Mouse (Mus musculus) liver, adult (tissue): ENCODE data around the gene Eef1b2.

Experiments
- GATA4 ChIP-seq: IDR thresholded peaks from 2 replicates; pipeline ENCODE4 v1.6.1; 2014; ENCODE audit warnings: mild to moderate bottlenecking, low read length; ENCODE audit not compliant: insufficient replicate concordance

Gene Eef1b2

GRCm38 (mm10) chr1:63182636-63183270 lies 6.1 kb downstream of the Eef1b2 start:
- TF ChIP-seq GATA4: no peak

- TF ChIP-seq GATA4: no peak
Observed at GRCm38 (mm10) chr1:63188536-63188935, 11.9 kb downstream of the Eef1b2 start.

GRCm38 (mm10) chr1:63190851-63191250 lies 14.2 kb downstream of the Eef1b2 start:
- no peak for TF ChIP-seq GATA4

- no peak for TF ChIP-seq GATA4
Observed at GRCm38 (mm10) chr1:63192306-63193065, 15.9 kb downstream of the Eef1b2 start.

- TF ChIP-seq GATA4: no peak
Observed at GRCm38 (mm10) chr1:63195848-63196512, 19.4 kb downstream of the Eef1b2 start.

DNA sequence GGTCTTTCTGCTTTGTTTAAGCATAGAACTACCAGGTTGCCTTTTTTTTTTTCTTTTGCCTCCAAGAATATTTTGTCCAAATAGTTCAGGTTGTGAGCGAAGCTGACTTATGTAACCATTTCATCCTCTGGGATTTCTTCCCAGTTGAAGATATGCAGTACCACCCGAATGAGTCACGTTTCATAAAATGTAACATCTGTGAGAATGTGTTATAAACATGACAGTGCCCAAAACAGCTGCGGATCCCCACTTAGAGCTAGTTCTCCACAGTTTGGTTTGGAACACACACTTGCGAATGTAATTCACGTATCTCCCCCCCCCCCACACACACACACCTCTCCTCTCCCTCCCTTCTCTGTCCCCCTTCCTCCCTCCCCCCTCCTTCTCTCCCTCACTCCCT lies 22.8 kb downstream of the Eef1b2 start:
- TF ChIP-seq GATA4: no peak

DNA sequence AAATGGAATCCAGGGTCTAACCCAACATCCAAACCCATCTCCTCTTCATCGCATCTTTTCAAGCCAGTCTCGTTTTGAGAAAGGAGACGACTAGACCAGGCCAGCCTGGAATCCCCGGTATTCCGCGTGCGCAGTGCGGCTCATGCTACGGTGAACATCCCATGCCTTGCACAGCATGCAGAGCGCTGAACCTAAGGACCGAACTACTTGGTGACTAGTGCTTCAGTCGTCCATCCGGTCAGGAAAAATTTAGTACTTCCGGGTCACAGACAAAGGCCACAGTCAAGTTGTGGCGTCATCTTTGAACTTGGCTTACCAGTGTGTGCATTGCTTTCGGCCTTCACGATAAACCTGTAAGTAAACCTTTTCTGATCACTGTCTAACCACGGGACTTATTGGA lies 23.7 kb downstream of the Eef1b2 start:
- no peak for TF ChIP-seq GATA4

DNA sequence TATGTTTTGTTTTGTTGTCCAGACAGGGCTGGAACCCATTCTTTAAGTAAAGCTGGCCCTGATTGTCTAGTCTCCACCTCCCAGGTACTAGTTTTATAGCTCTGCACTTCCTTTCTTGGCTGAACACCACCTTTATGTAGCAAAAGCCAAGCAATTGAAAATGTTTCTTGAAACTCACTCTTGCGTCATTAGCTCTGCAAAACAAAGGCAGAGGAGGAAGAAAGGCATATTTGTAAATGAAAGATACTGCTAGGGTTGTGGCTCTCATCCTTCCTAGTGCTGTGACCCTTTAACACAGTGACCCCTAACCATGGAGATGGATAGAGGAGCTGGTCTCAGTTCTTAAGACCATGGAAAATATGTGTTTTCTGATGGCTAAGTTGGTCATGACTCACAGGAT lies 25.0 kb downstream of the Eef1b2 start:
- TF ChIP-seq GATA4: no peak

- TF ChIP-seq GATA4: no peak
Observed at GRCm38 (mm10) chr1:63203471-63203870, 26.8 kb downstream of the Eef1b2 start.

DNA sequence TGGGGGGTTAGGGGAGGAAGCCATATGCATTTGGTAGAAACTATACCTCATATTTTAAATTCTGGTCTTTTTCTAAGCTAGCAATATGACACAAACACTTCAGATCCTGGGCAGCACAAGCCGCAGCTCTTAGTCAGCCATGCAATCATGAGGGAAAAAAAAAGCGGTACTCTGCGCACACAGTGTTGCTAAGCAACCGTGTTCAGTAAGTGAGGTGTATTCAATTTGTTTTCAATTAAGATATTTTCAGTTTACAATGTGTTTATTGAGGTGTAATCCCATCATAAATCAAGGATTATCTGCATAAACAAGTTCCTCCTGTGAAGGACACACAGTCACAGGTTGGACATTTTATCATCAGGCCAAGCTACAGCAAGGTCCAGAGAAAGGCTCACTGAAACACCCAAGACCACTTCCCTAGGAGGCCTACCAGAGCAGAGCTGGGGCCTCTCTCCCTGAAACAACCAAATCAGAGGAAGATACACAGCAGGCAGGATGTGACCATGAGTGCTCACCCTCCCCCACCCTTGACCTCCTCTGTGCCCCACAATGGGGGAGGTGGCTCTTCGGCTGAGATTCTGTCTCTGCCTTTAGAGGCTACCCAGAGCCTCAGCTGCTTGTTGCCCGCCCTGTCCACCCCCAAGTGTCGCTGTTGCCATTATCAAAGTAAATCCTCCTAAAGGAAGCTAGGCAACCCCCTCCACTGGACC lies 27.5 kb downstream of the Eef1b2 start:
- TF ChIP-seq GATA4: no peak

DNA sequence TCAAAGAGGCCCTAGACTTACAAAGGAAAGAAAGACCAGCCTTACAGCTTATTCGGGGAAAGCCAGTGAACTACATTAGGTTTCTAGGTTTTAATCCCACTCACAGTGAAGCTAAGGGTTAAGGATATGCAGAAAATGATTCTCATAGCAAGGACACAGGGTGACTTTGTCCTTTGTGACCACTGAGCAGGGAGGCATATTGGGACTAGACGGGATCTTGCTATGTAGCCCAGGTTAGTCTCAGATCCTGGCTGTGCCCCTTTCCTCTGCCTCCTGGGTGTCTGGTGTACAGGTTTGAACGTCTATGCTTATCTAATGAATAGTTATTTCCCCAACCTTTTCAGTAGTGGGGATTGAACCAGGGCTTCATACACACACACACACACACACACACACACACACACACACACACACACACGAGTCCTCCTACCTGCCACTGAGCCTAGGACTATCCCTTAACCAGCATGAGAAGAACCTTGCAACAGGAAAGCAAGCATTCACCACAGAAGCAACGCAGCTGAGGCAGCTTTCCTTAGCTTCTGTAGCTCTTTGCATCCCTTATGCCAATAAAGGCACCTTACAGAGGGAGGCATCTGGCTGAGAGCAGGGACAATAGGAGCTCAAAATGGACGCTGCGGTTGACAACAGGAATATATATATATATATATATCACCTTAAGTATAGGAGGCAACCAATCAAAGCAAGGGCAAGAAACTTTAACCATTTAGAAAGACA lies 28.2 kb downstream of the Eef1b2 start:
- no peak for TF ChIP-seq GATA4

- TF ChIP-seq GATA4: no peak
Observed at GRCm38 (mm10) chr1:63207607-63208006, 31.0 kb downstream of the Eef1b2 start.

DNA sequence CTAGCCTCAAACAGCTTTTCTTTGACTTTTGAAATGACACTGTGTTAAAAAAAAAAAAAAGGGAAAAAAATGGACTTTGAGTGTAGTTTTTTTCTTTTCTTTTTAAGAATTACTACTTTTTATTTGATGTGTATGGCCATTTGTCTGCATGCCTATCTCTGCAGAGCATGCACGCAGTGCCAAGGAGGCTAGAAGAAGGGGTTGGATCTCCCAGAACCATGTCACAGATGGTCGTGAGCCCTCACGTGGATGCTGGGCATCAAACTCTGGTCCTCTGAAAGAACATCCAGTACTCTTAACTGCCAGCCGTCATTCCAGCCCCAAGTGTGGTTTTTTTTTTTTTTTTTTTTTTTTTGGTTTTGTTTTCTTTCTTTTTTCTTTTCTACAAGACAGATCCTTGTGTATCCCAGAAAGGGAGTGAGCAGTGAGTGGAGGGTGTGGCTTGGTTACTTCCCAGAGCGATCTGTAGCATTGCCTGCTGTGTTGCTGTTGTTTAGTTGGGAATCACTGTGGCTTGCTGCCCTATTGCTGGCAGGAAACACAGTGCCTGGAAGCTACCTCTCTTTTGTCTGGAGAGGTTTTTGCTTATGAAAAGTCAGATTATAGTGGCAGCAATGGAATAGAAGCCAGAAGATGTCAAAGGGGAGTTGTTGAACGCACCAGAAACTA lies 33.4 kb downstream of the Eef1b2 start:
- no peak for TF ChIP-seq GATA4

- no peak for TF ChIP-seq GATA4
Observed at GRCm38 (mm10) chr1:63213478-63214270, 37.0 kb downstream of the Eef1b2 start.
